Mouse (Mus musculus): Measurements from ENCODE around the gene Klhdc8a.

Gene Klhdc8a

DNA sequence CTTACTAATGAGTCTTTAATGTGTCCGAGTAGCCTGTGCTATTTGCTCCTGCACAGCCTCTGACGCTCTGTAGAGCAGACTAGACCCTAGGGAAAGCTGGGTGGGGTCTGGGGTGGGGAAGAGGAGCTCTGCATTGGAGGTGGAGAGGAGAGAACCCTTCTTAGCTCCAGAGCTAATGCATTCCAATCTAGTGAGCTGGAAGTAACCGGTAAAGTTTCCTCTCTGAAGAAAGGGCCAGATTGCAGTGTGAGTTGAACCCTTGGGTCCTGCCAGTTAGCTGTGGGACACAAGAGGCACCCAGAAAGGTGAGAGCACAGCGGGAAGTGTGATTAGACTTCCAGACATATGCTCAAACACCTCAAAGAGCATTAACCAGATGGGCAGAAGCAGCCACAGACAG, 6.7 kb upstream of the Klhdc8a start:
- no peak for DNase-seq

DNA sequence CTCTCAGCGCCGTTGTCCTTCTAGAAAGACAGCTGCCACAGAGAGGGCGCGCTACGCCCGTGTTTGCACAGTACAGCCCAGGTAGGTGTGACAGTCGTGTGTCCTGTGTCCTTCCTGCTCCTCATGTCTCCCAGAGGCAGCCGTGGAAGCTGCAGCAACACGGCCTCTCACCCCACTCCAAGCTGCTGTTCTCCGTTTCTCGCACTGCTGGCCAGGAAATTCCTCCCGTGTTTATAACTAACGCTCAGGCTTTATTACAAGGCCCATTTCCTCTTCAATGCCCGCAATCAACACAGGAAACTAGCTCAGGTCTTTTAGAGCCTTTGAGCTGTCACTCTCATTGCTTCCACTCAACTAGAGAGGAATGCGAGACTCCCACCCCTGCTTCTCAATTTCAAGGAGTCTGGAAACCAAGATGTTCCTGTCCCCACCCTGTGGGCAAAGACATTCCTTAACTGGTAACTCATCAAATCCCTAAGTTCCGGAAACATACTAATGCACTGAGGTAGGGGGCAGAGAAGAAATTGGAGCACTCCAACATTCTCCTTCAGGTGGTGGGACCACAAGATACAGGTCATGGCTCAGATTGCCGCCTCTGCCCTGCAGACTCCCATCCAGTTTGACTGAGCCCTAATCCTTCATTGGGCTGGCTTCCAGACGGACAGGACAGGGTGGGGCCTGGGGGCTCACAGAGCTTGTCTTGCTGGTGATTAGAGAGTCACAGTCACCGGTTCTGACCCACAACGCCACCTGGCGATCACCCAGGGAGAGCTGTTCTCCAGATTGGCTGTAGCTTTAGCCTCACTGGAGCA, 5.9 kb upstream of the Klhdc8a start:
- peak in 1 of 2 experiments; percentile 70 for DNase-seq

DNA sequence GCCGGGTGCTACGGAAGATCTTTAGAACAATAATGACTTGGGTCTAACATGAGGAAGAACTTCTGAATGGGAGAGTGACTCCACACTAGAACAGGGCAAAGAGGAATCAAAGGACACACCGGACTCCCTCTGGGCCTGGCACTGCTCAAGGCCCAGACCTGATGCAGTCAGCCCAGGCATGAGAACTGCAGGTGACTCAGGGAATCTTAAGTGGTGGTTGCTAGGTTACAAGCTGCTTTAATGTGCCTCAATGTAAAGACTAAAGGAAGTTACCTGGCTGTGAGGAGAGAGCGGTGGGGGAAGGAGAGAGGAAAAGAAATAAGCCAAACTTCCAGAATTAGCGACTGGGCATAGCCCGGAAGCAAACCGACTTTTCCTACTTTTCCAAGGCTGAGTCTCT, 2.9 kb upstream of the Klhdc8a start:
- DNase-seq: no peak

DNA sequence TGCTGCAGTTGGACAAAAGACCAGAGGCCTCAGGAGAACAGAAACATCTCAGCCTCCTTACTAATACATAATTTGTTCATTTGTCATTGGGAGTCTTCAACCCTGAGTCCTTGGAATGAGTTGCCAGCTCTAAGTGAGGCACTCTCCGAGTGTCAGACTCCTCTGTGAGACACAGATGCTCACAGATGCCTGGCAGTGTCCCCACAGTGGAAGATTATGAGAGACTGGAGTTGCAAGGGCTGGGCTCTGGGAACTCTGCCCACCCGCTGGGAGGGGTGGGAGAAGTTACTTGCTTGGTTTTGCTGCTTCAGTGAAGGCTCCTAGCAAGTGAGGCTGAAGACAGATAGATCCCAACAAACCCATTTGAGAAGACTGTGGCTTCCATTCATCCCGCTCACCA, 2.4 kb upstream of the Klhdc8a start:
- no peak for DNase-seq

DNA sequence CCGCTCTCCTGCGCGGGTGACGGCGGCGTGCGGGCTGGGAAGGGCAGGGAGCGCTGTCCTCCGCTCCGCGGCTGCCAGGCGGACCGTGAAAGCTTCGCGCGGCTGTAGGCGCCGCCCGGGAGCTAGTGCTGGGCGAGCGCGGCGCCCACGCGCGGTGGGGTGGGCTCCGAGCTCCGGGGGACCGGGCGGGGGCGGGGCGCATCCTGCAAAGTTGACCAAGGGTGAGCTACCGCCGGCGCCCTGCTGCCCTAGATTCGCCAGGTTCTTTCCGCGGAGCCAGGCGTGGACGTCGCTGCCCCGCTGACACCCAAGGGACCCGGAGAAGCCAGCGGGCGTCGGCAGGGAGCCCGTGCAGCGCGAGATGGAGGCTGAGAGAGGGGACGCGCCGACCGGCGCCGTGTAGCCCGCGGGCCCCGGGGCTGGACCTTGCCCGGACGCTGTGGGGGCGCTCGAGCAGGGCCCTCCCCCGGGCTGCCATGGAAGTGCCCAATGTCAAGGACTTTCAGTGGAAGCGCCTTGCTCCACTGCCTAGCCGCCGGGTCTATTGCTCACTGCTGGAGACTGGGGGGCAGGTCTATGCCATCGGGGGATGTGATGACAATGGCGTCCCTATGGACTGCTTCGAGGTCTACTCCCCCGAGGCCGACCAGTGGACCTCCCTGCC, 507 bp downstream of the Klhdc8a start:
- DNase-seq: peak; percentile 54 to 77

DNA sequence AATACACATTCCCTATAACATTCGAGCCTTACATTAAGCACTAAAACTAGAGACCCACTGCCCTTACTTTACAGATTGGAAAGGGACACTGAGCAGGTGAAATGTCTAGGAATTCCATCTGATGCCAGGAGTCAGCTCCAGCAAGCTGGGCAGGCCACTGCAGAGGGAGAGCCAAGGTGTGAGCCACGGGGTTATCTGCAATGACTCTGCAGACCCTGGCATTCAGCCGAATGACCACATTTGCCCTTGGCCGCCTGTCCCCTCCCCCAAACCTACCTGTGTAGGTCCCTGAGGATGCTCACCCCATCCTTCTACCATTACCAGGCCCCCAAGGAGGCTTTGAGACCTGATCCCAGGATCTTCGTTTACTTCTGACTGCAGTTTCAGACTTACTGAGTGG, 1.3 kb downstream of the Klhdc8a start:
- no peak for DNase-seq

DNA sequence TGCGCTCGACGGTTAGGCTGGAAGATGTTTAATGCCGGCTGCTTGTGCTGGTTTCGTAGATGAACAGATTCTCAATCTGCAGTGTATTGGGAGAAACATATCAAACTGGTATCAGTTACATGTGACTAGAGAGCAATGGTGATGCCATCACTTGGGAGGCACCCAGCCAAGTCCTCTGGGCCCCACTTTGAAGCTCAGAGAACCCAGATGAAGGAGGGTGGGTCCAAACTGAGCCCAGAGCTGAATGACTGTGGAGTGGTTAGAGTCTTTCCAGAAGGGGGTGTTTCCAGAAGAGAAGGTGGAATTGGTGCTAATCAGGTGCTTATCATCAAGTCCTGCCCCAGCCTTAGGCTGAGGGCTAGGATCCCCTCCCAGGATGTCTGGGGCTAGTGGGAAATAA, 2.8 kb downstream of the Klhdc8a start:
- DNase-seq: no peak

DNA sequence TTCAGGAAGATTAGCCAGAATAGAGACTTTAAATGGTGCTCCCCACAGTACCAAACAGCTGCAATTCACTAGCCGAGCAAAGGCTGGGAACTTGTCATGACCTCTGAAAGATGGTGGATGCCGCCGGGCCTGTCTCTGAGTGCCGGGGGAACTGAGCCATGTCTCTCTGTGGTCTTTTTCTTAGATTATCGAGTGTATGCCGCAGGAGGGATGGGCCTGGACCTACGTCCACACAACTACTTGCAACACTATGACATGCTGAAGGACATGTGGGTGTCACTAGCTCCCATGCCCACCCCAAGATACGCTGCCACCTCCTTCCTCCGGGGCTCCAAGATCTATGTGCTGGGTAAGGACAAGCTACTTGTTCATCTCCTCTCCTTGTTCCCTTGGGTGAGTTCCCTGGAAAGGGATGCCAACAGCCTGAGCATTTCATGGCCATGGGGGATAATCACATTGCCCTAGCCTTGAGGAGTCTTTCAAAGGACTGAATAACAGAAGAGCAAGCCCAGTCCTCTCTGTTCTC, 4.0 kb downstream of the Klhdc8a start:
- no peak for DNase-seq

DNA sequence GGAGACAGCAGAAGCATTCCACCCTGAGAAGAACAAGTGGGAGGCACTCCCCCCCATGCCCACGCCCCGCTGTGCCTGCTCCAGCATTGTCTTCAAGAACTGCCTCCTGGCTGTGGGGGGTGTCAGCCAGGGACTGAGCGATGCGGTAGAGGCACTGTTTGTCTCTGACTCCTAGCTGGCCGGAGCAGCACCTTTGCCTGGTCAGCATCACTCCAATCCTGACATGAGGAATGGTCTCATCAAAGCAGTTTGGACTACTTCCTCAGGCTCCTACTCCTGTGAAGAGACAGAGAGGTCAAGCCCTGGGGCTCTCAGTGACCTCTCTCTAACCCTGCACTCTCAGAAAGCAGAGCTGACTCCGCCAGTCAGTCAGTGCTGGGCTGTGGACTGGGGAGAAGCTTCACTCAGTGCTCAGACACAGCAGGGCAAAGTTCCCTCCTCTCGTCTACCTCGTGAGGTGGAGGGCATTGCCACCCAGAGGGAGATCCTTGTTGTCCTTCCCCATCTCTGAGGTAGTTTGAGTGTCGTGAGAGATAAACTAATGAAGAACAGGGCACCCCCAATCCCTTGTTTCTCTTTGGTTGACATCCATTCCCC, 6.3 kb downstream of the Klhdc8a start:
- peak in 1 of 2 experiments; percentile 56 for DNase-seq

DNA sequence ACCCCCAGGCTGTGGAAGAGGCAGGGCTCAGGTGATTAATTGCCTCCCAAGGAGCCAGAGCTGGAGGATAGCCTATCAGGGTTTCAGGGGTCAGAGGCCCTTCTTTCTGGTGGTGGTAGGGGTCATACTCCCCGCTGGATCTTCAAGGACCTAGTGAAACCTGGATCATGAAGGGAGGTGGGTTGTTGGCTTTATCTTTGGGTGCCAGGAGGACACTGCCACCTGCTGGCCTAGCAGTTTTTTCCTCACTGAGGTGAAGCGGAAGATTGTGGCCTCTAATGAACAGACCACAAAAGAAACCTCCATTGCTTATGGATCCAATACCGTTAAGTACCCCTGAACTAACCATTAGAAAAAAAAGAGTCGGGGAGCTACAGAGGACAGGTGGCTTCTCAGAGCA, 7.7 kb downstream of the Klhdc8a start:
- DNase-seq: peak; percentile 72 to 88

DNA sequence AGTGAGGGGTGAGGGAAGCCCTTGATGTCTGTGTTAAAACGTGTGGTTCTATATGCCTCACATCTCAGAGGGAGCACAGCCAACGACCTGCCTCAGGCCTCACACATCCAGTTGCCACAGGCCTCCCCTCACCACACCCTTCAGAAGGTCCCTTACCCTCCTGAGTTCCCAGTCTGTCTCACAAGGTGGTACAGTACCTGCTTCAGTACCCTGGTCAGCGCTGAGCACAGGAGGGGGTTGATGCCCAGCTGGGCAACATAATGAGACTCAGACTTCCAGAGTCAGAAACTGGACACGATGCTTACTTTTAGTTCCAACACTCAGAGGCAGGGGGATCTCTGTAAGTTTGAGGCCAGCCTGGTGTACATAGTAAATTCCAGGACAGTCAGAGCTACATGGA, 8.4 kb downstream of the Klhdc8a start:
- no peak for DNase-seq

DNA sequence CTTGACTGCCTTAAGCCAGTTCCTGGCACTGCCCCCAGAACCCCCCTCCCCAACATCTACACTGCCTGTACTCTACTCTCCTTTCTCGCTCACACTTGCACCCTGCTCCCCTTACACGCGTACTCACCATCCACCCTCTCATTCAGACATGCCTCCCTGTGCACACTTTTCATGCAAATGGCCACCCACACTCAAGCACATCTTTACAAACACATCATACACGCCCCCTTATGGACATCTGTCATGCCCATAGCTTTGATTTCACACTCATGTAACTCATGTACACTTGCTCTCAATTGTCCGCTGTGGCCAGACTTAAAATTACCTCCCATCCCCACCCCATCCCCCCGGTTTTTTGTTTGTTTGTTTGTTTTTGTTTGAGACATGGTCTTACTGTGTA, 9.5 kb downstream of the Klhdc8a start:
- no peak for DNase-seq

DNA sequence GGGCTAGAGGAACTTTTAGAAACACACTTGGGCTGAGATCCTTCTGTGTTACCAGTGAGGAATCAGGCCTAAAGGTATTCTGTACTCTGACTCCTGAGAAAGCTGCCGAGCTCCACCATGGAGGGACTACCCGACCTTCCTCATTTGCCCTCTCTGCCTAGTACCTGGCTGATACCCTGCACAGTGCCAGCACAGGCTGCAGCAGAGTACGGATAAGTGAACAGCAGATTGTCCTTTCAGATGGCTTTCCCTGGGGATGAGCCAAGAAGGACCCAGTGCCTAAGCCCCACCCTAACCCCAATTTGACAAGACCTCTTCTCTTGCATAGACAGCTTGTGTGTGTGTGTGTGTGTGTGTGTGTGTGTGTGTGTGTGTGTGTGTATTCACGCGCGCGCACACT, 10.2 kb downstream of the Klhdc8a start:
- DNase-seq: no peak

DNA sequence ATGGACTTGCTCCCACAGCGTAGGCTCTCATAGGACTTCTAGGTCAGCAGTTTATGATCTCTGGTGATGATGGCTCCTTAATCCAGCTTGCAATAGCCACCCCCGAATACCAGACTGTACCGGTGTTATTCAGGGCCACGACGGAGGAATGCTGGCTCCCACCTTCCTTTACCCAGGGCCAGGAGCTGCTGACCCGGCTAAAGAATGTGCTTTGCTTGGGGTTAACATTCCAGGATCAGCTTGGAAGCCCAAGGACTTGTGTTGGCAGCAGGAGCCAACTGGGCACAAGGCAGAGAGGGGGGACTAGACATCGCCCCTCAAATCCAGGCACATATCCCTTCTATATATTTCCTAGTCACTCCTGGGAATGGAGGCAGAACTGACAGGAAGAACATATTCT, 12.3 kb downstream of the Klhdc8a start:
- peak; percentile 67 to 88 for DNase-seq

DNA sequence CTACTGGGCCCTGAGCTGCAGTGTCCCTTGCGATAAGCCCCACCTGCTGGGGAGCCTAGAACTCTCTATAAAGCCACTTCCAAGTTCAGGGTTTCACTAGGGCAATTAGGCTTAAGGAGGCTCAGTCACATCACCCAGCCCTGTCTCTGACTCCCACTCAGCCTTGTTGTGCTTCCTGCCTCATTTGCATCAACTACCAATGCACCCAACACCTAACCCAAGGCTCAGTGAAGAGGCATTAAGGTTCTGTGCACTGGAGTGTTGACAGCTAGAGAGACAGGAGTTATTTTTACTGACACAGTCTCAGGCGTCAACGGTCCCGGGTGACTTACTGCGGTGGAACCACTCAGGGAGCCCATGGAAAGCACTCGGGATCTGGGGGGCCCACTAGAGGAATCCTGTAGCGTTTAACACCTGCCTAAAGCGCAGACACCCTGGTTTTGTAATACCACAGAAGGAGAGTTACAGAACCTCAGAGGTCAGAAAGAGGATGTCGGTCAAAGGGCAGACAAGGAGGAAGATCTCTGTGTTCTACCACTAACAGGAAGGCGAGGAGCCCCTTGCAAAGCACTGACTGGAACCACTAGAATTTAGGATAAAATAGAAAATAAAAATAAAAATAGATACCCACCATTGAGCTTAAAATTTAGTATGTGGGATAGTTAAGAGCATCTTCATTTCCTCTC, 12.9 kb downstream of the Klhdc8a start:
- DNase-seq: peak in 1 of 2 experiments; percentile 67

DNA sequence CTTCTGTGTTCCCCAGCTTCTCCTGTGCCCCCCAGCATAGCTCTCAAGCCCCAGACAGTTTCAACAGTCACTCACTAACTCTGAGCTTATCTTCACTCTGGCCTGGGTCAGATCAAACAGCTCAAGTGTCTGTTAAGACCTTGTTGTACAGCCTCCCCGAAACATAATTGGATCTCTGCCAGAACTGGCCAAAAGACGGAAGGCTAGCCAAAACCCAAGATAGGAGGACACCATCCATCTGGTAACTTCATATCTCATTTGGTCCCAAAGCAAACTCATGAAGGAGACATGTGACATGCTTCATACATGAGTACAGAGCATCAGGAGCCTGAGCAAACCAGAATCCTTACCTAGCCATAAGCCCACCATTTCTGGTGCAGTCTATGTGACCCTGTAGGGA, 13.6 kb downstream of the Klhdc8a start:
- DNase-seq: no peak

DNA sequence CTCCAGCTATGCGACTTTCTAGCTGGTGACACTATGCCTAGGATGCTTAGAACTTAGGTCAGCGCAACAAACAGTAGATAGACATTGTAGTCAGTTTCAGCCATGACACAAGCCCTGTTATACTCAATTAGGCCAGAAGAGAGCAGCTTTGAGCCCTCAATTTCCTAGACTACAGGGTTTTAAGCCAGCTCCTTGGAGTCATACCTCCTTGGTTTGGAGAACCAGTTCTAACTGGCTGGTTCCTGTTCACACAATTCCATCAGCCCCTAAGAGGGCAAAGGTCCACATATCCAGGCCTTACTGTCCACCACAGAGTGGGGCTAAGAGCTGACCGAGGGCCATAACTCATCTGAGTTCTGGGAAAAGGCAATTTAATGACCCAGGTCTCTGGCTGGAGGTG, 14.3 kb downstream of the Klhdc8a start:
- DNase-seq: peak; percentile 88 to 92

DNA sequence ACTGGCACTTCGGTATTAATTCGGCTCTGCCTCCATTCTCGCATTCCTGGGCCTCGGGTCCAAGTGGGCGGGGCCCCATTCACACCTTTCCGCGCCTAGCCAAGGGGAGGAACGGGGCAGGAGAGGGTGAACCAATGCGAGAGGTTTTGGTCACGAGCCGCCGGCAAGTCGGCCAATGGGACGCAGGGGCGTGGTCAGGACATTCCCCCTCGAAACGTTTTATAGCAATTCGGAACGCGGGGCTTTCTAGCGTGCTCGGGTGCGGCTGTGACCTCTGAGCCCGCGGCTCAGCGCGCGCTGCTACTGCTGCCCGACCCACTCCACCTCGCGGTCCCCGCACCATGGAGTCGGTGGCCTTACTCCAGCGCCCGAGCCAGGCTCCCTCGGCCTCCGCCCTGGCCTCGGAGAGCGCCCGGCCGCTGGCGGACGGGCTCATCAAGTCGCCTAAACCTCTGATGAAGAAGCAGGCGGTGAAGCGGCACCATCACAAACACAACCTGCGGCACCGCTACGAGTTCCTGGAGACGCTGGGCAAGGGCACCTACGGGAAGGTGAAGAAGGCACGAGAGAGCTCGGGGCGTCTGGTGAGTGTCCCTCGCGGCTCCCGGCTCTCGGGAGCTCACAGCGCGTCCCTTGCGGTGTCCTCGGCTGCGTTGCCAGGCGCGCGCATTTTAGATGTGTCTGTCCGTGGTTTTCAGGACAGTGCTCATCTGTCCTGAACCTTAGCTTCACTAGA, 17.6 kb downstream of the Klhdc8a start, which contains the start of gene Nuak2:
Nuak2 (plus strand) TSS at position 238 of the 736 bp plus-strand sequence.
- DNase-seq: peak; percentile 97

DNA sequence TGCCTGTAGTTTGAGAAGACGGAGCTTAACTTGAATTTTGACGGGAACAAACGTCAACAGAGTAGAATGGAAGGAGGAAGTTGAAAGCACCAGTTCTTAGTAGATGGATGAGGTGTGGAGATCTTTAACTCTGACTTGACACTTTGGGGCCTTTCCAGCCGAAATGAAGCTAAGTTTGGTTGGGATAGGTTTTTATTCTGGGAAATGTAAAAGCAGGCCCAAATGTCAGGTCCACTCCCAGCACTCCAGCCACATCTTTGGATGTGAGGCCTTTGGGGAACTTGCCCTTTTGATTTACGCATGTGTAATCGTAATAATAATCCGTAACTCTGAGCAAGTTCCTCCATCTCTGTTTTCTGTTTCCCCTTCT, 18.2 kb downstream of the Klhdc8a start:
- no peak for DNase-seq

DNA sequence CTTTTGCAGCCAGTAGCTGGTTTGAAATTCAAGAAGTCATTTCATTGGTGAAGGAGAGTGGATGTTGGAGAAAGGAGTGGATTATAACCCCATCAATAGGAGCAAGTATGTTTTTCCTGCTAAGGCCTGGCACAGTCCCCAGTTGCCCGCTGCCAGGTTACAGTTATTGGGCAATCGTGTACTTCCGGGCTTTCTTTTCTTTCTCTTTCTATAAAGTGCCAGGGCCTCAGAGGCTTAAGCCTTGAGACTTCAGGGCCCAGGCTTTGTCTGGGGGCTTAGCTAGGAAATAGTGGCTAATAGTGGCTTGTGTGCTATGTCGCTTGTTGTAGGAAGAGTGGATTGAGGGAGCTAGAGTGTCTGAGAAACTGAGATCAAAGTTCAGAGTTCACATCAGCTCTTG, 19.0 kb downstream of the Klhdc8a start:
- peak; percentile 74 to 76 for DNase-seq

DNA sequence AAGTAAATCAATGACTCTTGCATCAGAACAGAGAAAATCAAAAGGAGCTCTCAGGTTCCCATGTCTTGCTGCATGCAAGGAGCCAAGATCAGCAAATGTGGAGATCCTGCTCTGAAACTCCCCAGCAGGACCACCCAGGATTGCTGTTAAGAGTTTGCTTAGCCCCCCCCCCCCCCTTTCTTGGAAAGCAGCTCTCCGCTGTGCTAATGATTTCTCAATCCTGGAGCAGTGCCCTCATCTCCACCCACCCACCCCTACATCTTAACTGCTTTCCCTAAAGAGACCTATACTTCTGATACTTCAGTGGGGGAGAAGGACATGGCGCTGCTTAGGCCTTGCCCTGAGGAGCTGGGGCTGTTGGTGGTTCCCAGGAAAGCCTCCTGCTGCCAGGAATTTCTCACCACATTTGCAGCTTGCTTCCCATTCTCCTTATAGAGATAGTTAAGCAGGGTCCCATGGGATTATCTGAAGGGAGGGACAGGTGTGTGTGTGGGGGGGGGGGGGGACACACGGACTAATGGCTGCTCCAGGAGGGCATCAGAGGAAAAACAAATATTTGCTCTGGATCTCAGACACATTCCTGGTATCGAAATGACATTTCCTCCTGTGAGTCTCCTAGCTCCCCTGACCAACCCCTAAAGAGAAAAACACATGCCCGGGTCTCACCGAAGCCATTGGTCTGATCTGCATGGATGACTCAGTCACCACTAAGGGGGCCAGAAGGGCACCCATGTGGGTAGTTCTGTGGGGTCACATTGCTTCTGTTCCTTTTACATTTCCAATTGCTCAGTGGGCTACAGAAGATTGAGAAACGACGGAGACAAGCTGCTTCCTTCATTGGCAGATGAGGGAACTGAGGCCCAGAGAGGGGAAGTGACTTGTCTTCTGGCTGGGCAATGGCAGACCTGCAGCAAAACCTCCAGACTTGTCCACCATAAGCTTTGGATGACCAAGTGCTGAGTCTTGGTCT, 19.8 kb downstream of the Klhdc8a start:
- no peak for DNase-seq

Measured in kidney, postnatal 36 days (tissue).